Mouse (Mus musculus) MEL (cell line): Measurements from ENCODE around the gene Grin3b. TPM values are rescaled to one million over a fixed set of nuclear protein-coding genes. Genes with fewer than 3 reads are reported as not detected.
A peak's percentile ranks its signal among the peaks of the same experiment; 100 is the strongest.

ENCODE experiments used
- DNase-seq: peaks from one replicate; pipeline ENCODE4 v3.0.0; 2011; ENCODE audit warnings: low read depth, low spot score
- H3K27ac ChIP-seq: 2 replicates; pipeline ENCODE4 v1.5.1; 2012; ENCODE audit warnings: low read depth, mild to moderate bottlenecking, control low read depth, low read length, moderate library complexity; ENCODE audit not compliant: control insufficient read depth
- H3K27me3 ChIP-seq, 2 experiments: fragments of 150-350 bp in 1 of 2; sonication (generic) in 1 of 2; 2 replicates each; pipeline ENCODE4 v1.6.1; 2012; ENCODE audit warnings: low read length in 2 of 2, mild to moderate bottlenecking in 2 of 2, improper control_type of control experiment in 1 of 2, moderate library complexity in 1 of 2; ENCODE audit not compliant: insufficient read depth in 2 of 2, control insufficient read depth in 1 of 2
- H3K36me3 ChIP-seq, 2 experiments: 2 replicates each; pipeline ENCODE4 v1.6.1; 2012 to 2014; ENCODE audit warnings: low read length in 2 of 2, improper control_type of control experiment in 1 of 2, inconsistent platforms in 1 of 2, mild to moderate bottlenecking in 1 of 2; ENCODE audit not compliant: insufficient read depth in 2 of 2, control insufficient read depth in 1 of 2
- H3K4me1 ChIP-seq, 2 experiments: fragments of 150-350 bp in 1 of 2; sonication (generic) in 1 of 2; 2 replicates each; pipeline ENCODE4 v1.6.1; 2012; ENCODE audit warnings: low read length in 2 of 2, improper control_type of control experiment in 1 of 2, mild to moderate bottlenecking in 1 of 2; ENCODE audit not compliant: insufficient read depth in 2 of 2, control insufficient read depth in 1 of 2
- H3K4me3 ChIP-seq, 2 experiments: fragments of 150-350 bp in 1 of 2; sonication (generic) in 1 of 2; 2 replicates each; pipeline ENCODE4 v1.5.1; 2012; ENCODE audit warnings: low read depth in 2 of 2, low read length in 2 of 2, mild to moderate bottlenecking in 2 of 2, moderate library complexity in 2 of 2, control low read depth in 1 of 2, improper control_type of control experiment in 1 of 2; ENCODE audit not compliant: control insufficient read depth in 1 of 2, insufficient read depth in 1 of 2
- H3K79me2 ChIP-seq: 2 replicates; pipeline ENCODE4 v1.6.1; 2012; ENCODE audit warnings: mild to moderate bottlenecking, low read length, moderate library complexity; ENCODE audit not compliant: control insufficient read depth, poor library complexity, insufficient read depth
- H3K9ac ChIP-seq: 2 replicates; pipeline ENCODE4 v1.6.1; 2012; ENCODE audit warnings: low read depth, mild to moderate bottlenecking, control low read depth, low read length, moderate library complexity; ENCODE audit not compliant: control insufficient read depth, poor library complexity, severe bottlenecking
- H3K9me3 ChIP-seq: fragments of 150-350 bp; sonication (generic); replicated peaks from 2 replicates; pipeline ENCODE4 v1.6.1; 2012; ENCODE audit warnings: mild to moderate bottlenecking, low read length, improper control_type of control experiment, moderate library complexity; ENCODE audit not compliant: insufficient read depth
- BHLHE40 ChIP-seq: IDR thresholded peaks from 2 replicates; pipeline ENCODE4 v1.6.1; 2012; ENCODE audit warnings: low read depth, mild to moderate bottlenecking, inconsistent platforms, low read length, improper control_type of control experiment, borderline replicate concordance
- CHD1 ChIP-seq: IDR thresholded peaks from 2 replicates; pipeline ENCODE4 v1.6.1; 2012; ENCODE audit warnings: low read depth, mild to moderate bottlenecking, inconsistent platforms, low read length, improper control_type of control experiment
- CHD2 ChIP-seq: IDR thresholded peaks from 2 replicates; pipeline ENCODE4 v1.6.1; 2011; ENCODE audit warnings: low read length, improper control_type of control experiment
- CTCF ChIP-seq, 3 experiments: IDR thresholded peaks in 2 of 3; conservative IDR thresholded peaks in 1 of 3; 2 replicates each; pipeline ENCODE4 v1.5.1; 2011 to 2012; ENCODE audit warnings: low read length in 3 of 3, low read depth in 2 of 3, mild to moderate bottlenecking in 2 of 3, improper control_type of control experiment in 1 of 3, inconsistent platforms in 1 of 3, mixed read lengths in 1 of 3, moderate library complexity in 1 of 3; ENCODE audit not compliant: control insufficient read depth in 1 of 3, insufficient read depth in 1 of 3, poor library complexity in 1 of 3, severe bottlenecking in 1 of 3
- EP300 ChIP-seq, 2 experiments: IDR thresholded peaks; 2 replicates each; pipeline ENCODE4 v1.6.1; 2011; ENCODE audit warnings: improper control_type of control experiment in 2 of 2, low read length in 2 of 2, low read depth in 1 of 2, mild to moderate bottlenecking in 1 of 2
- GABPA ChIP-seq: IDR thresholded peaks from 2 replicates; pipeline ENCODE4 v1.6.1; 2012; ENCODE audit warnings: low read depth, mild to moderate bottlenecking, inconsistent platforms, low read length, improper control_type of control experiment, moderate library complexity
- JUND ChIP-seq: IDR thresholded peaks from 2 replicates; pipeline ENCODE4 v1.6.1; 2011; ENCODE audit warnings: low read depth, mild to moderate bottlenecking, improper control_type of control experiment, low read length
- KAT2A ChIP-seq: conservative IDR thresholded peaks from 2 replicates; pipeline ENCODE4 v1.6.1; 2012; ENCODE audit warnings: low read depth, low read length, improper control_type of control experiment, inconsistent platforms
- MAFK ChIP-seq: IDR thresholded peaks from 2 replicates; pipeline ENCODE4 v1.6.1; 2011; ENCODE audit warnings: low read depth, mild to moderate bottlenecking, low read length, improper control_type of control experiment, borderline replicate concordance
- MAX ChIP-seq: IDR thresholded peaks from 2 replicates; pipeline ENCODE4 v1.6.1; 2011; ENCODE audit warnings: low read length, improper control_type of control experiment
- MEF2A ChIP-seq: IDR thresholded peaks from 2 replicates; pipeline ENCODE4 v1.6.1; 2014; ENCODE audit warnings: low read depth, mild to moderate bottlenecking, inconsistent platforms, low read length, improper control_type of control experiment; ENCODE audit not compliant: poor library complexity, insufficient replicate concordance, severe bottlenecking; ENCODE audit errors: extremely low read depth
- MXI1 ChIP-seq: IDR thresholded peaks from 2 replicates; pipeline ENCODE4 v1.6.1; 2011; ENCODE audit warnings: mild to moderate bottlenecking, low read depth, low read length, improper control_type of control experiment
- MYB ChIP-seq: IDR thresholded peaks from 2 replicates; pipeline ENCODE4 v1.6.1; 2011; ENCODE audit warnings: mild to moderate bottlenecking, low read depth, low read length, improper control_type of control experiment
- MYC ChIP-seq: IDR thresholded peaks from 2 replicates; pipeline ENCODE4 v1.6.1; 2011; ENCODE audit warnings: low read depth, mild to moderate bottlenecking, low read length, improper control_type of control experiment, moderate library complexity
- NELFE ChIP-seq: IDR thresholded peaks from 2 replicates; pipeline ENCODE4 v1.6.1; 2011; ENCODE audit warnings: low read depth, low read length, improper control_type of control experiment
- NRF1 ChIP-seq: IDR thresholded peaks from 2 replicates; pipeline ENCODE4 v1.6.1; 2014; ENCODE audit warnings: low read depth, mild to moderate bottlenecking, inconsistent platforms, low read length, improper control_type of control experiment, moderate library complexity; ENCODE audit not compliant: poor library complexity, insufficient read depth, severe bottlenecking
- POLR2A ChIP-seq, 2 experiments: IDR thresholded peaks; 2 replicates each; pipeline ENCODE4 v1.6.1; 2011 to 2012; ENCODE audit warnings: low read length in 2 of 2, mild to moderate bottlenecking in 2 of 2, control low read depth in 1 of 2, improper control_type of control experiment in 1 of 2, low read depth in 1 of 2, moderate library complexity in 1 of 2; ENCODE audit not compliant: control insufficient read depth in 1 of 2, insufficient read depth in 1 of 2, poor library complexity in 1 of 2
- POLR2AphosphoS2 ChIP-seq: IDR thresholded peaks from 2 replicates; pipeline ENCODE4 v1.6.1; 2011; ENCODE audit warnings: low read length, improper control_type of control experiment
- RAD21 ChIP-seq: IDR thresholded peaks from 2 replicates; pipeline ENCODE4 v1.6.1; 2011; ENCODE audit warnings: mild to moderate bottlenecking, low read depth, low read length, improper control_type of control experiment
- SIN3A ChIP-seq: IDR thresholded peaks from 2 replicates; pipeline ENCODE4 v1.6.1; 2012; ENCODE audit warnings: low read length, improper control_type of control experiment, inconsistent platforms
- TAL1 ChIP-seq: IDR thresholded peaks from 2 replicates; pipeline ENCODE4 v1.6.1; 2012; ENCODE audit warnings: mild to moderate bottlenecking, inconsistent platforms, low read length, moderate library complexity, mixed read lengths
- TCF12 ChIP-seq: IDR thresholded peaks from 2 replicates; pipeline ENCODE4 v1.6.1; 2014; ENCODE audit warnings: low read depth, mild to moderate bottlenecking, inconsistent platforms, low read length, improper control_type of control experiment, moderate library complexity
- USF1 ChIP-seq: IDR thresholded peaks from 2 replicates; pipeline ENCODE4 v1.6.1; 2014; ENCODE audit warnings: low read depth, mild to moderate bottlenecking, inconsistent platforms, low read length, improper control_type of control experiment, moderate library complexity
- ZKSCAN1 ChIP-seq: IDR thresholded peaks from 2 replicates; pipeline ENCODE4 v1.6.1; 2012; ENCODE audit warnings: low read depth, mild to moderate bottlenecking, inconsistent platforms, low read length, improper control_type of control experiment, moderate library complexity
- ZMIZ1 ChIP-seq: IDR thresholded peaks from 2 replicates; pipeline ENCODE4 v1.6.1; 2012; ENCODE audit warnings: low read depth, mild to moderate bottlenecking, inconsistent platforms, low read length, improper control_type of control experiment, moderate library complexity
- ZNF384 ChIP-seq: IDR thresholded peaks from 2 replicates; pipeline ENCODE4 v1.6.1; 2012; ENCODE audit warnings: low read depth, mild to moderate bottlenecking, inconsistent platforms, low read length, improper control_type of control experiment
- polyA plus RNA-seq, 2 experiments: library from polyadenylated mRNA; stranded (reverse) in 1 of 2; unstranded in 1 of 2; fragments of >175 nt in 1 of 2; fragments of >200 nt in 1 of 2; gene quantifications; 2 replicates each; pipeline versions ENCODE4 v1.2.1 to v1.2.4; 2012; ENCODE audit warnings: low replicate concordance in 2 of 2, low read depth in 1 of 2; ENCODE audit not compliant: insufficient read length in 2 of 2, insufficient read depth in 1 of 2, missing spikeins in 1 of 2
- total RNA-seq: library from RNA; depleted of rRNA; stranded (reverse); fragments of 300-350 nt; gene quantifications from 2 replicates; pipeline ENCODE4 v1.2.3, GENCODE M21; 2012

The Grin3b gene
- total and polyA plus RNA-seq, 3 experiments, result 0.42 to 1.1 TPM; not detected in 1

- no peak for TF ChIP-seq NRF1
- no peak for TF ChIP-seq RAD21
- 0 out of 2 replicates have a peak, but pooled peaks have one; percentile 33 for TF ChIP-seq BHLHE40
- no peak for TF ChIP-seq GABPA
- TF ChIP-seq TAL1, result no peak
- TF ChIP-seq MAFK, result no peak
- no peak for TF ChIP-seq KAT2A
- TF ChIP-seq CHD1, result no peak
- no peak for TF ChIP-seq JUND
- no peak; a peak in 1 of 4 replicates for TF ChIP-seq POLR2A (IDR thresholded peaks at IDR 0.05; ENCODE audit: control insufficient read depth in 1 of 2, insufficient read depth in 1 of 2, low read depth in 1 of 2, low read length in 2 of 2, poor library complexity in 1 of 2)
- TF ChIP-seq CTCF (IDR thresholded peaks at IDR 0.05 in 2 of 3, conservative IDR thresholded peaks at IDR 0.05 in 1 of 3; ENCODE audit: control insufficient read depth in 1 of 3, insufficient read depth in 1 of 3, low read depth in 2 of 3, low read length in 3 of 3, poor library complexity in 1 of 3, severe bottlenecking in 1 of 3), result no peak
- no peak for TF ChIP-seq ZMIZ1
- TF ChIP-seq MYB, result 0 out of 2 replicates have a peak, but pooled peaks have one; percentile 9
- TF ChIP-seq MEF2A, result no peak
- no peak for TF ChIP-seq MAX
- TF ChIP-seq ZNF384, result no peak
- TF ChIP-seq TCF12, result peak; percentile 31; the same call in 1 of the 2 replicates
These were observed 46.8 kb downstream of the Grin3b start (continued) for GRCm38 (mm10) chr10:80017361-80017760.

- Histone ChIP-seq H3K36me3 (peaks cover 0 to 11% of the 10 kb centered on the region in 2 experiments; a peak in 3 of 4 replicates), H3K4me1 (peaks cover 10 to 19% of the 10 kb centered on the region in 2 experiments)
These were observed 47.3 kb downstream of the Grin3b start for GRCm38 (mm10) chr10:80017771-80018170.

More at GRCm38 (mm10) chr10:80017771-80018170, 47.3 kb downstream of the Grin3b start:
- peak overlapping the region; percentile 9 to 98 for H3K4me3 ChIP-seq
- H3K27ac ChIP-seq, result peak overlapping the region; percentile 35
- no peaks in the 10 kb centered on the region for H3K27me3 ChIP-seq
- TF ChIP-seq POLR2AphosphoS2, result no peak
- no peak for TF ChIP-seq EP300 (IDR thresholded peaks at IDR 0.05; ENCODE audit: low read depth in 1 of 2, low read length in 2 of 2)
- no peak for TF ChIP-seq MYB
- no peak for TF ChIP-seq TCF12
- TF ChIP-seq RAD21, result no peak
- no peak for TF ChIP-seq SIN3A
- no peak for TF ChIP-seq BHLHE40
- TF ChIP-seq ZKSCAN1, result no peak
- no peak for TF ChIP-seq NELFE
- TF ChIP-seq KAT2A, result no peak
- no peak for TF ChIP-seq CHD2
- TF ChIP-seq MXI1, result no peak
- TF ChIP-seq MYC, result no peak
- TF ChIP-seq USF1, result no peak
- TF ChIP-seq, all 39 proteins: peak for 0
- DNase-seq, result no peak
- Histone ChIP-seq H3K9ac (peak overlapping the region; percentile 26), H3K9me3 (no peaks in the 10 kb centered on the region), H3K79me2 (peaks cover 12% of the 10 kb centered on the region)
